Mouse (Mus musculus): ENCODE results near the gene Rln3. TPM values are rescaled to one million over a fixed set of nuclear protein-coding genes. Genes with fewer than 3 reads are reported as not detected.
"Not testable (repeated sequence)": the region's sequence is repeated elsewhere in the genome, so short reads cannot be mapped to it uniquely, and the experiment has no call there.

Gene Rln3
- total RNA-seq, 2 experiments from 2014 or later: not detected

- no peak for DNase-seq (ENCODE audit: extremely low spot score in 1 of 2, low spot score in 2 of 2)
- intact Hi-C loops (cut with DNase I): loop anchor here (10.0 kb wide), 1 partner anchor 317 kb away; no protein-coding TSS in a partner anchor
These were observed 17.4 kb downstream of the Rln3 start for GRCm38 (mm10) chr8:84027449-84027848.

- intact Hi-C loops (cut with DNase I): loop anchor here (10.0 kb wide), 1 partner anchor 319 kb away; no protein-coding TSS in a partner anchor
- peak in 1 of 2 experiments; percentile 77 for DNase-seq (ENCODE audit: extremely low spot score in 1 of 2, low spot score in 2 of 2)
These were observed 18.9 kb downstream of the Rln3 start for GRCm38 (mm10) chr8:84025863-84026262.

- intact Hi-C loops (cut with DNase I): loop anchor here (10.0 kb wide), 1 partner anchor 321 kb away; no protein-coding TSS in a partner anchor
- peak in 1 of 2 experiments; percentile 64 for DNase-seq (ENCODE audit: extremely low spot score in 1 of 2, low spot score in 2 of 2)
These were observed 20.6 kb downstream of the Rln3 start for GRCm38 (mm10) chr8:84024171-84024570.

GRCm38 (mm10) chr8:84023631-84024030 is 21.2 kb downstream of the Rln3 start:
- no peak for DNase-seq (ENCODE audit: extremely low spot score in 1 of 2, low spot score in 2 of 2)
- intact Hi-C loops (cut with DNase I): loop anchor here (10.0 kb wide), 1 partner anchor 321 kb away; no protein-coding TSS in a partner anchor

DNA sequence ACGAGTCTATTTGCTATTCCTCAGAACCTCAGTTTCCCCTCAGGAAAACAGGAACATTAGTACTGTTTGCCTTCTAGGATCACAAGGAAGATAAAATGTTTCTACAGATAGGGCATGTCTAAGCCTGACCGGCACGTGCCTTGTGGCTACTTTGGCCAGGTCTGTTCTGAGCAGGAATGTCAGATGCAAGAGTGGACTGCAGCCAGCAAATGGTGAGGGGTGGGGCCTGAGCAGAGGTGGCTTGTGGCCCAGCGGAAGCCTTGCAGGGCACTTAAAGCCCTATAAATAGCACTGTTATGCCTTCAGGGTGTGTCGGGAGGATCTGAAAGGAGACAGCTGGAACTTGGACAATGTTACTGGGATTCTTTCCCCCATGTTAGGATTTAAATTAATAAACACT is 21.7 kb downstream of the Rln3 start:
- intact Hi-C loops (cut with DNase I): loop anchor here (10.0 kb wide), 1 partner anchor 322 kb away; no protein-coding TSS in a partner anchor
- no peak for DNase-seq (ENCODE audit: extremely low spot score in 1 of 2, low spot score in 2 of 2)

GRCm38 (mm10) chr8:84021569-84021968 is 23.2 kb downstream of the Rln3 start:
- DNase-seq (ENCODE audit: extremely low spot score in 1 of 2, low spot score in 2 of 2): no peak
- intact Hi-C loops (cut with DNase I): loop anchor here (10.0 kb wide), 1 partner anchor 323 kb away; no protein-coding TSS in a partner anchor

- DNase-seq (ENCODE audit: extremely low spot score in 1 of 2, low spot score in 2 of 2): no peak
- intact Hi-C loops (cut with DNase I): loop anchor here (10.0 kb wide), 1 partner anchor 324 kb away; no protein-coding TSS in a partner anchor
These were observed 23.7 kb downstream of the Rln3 start, which contains the start of gene Palm3 for GRCm38 (mm10) chr8:84021096-84021495. Palm3 (plus strand) TSS chr8:84021471.

GRCm38 (mm10) chr8:84019738-84020137 is 25.1 kb downstream of the Rln3 start:
- DNase-seq (ENCODE audit: extremely low spot score in 1 of 2, low spot score in 2 of 2): no peak
- intact Hi-C loops (cut with DNase I): loop anchor here (10.0 kb wide), 1 partner anchor 325 kb away; no protein-coding TSS in a partner anchor

GRCm38 (mm10) chr8:84015833-84016232 is 29.0 kb downstream of the Rln3 start:
- intact Hi-C loops (cut with DNase I): no loop called here
- DNase-seq (ENCODE audit: extremely low spot score in 1 of 2, low spot score in 2 of 2): no peak

GRCm38 (mm10) chr8:84012499-84013165 is 32.2 kb downstream of the Rln3 start:
- peak in 1 of 2 experiments; percentile 55 for DNase-seq (ENCODE audit: extremely low spot score in 1 of 2, low spot score in 2 of 2)
- intact Hi-C loops (cut with DNase I): no loop called here

- DNase-seq (ENCODE audit: extremely low spot score in 1 of 2, low spot score in 2 of 2): no peak
- intact Hi-C loops (cut with DNase I): no loop called here
These were observed 32.9 kb downstream of the Rln3 start, which contains the start of gene 2210011C24Rik for GRCm38 (mm10) chr8:84011705-84012498. 2210011C24Rik (minus strand) TSS chr8:84012171.

DNA sequence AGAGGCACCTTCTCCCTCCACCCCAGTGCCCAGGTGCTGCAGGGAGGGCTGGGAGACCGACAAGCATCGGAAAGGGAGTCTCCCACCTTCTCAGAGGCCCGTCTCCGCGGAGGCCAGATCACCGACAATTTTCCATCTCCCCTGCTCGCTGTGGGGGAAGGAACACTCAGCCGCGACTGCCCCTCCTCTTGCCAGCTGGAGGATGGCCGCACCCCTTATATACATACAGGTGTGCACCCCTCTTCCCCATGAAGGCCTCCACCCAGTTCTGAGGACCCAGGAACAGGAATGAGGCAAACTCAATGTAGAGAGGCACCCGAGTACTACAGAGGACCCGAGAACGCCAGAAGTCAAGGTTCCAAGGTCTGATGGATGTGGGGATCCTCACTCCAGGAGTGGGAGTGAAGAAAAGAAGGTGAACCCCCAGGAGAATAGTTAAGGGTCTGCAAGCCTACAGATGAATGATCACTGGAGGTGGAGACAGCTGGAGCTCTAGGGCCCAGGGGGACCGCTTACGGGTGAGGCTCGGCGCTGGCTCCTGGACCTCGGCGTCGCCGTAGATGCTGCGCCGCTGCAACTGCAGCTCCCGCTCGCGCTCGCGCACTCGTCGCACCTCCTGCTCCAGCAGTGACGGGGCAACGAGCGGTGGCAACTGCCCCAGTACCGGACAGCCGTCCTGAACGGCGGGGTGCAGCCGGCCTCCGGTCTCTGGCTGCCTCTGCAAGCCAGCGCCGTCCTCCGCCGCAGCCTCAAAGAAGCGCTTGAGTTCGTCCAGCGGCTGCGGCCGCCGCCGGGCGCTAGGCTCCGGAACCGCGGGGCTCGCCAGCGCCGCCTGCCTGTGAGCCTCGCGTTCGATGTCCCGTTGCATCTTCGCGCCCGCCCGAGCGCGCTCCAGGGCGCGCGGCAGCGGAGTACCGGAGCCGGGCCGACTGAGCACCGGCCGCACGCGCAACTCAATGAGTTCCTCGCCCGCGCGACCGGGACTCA is 33.9 kb downstream of the Rln3 start:
- DNase-seq (ENCODE audit: extremely low spot score in 1 of 2, low spot score in 2 of 2): peak in 1 of 2 experiments; percentile 82
- intact Hi-C loops (cut with DNase I): no loop called here

- intact Hi-C loops (cut with DNase I): no loop called here
- peak; percentile 83 to 86 for DNase-seq (ENCODE audit: extremely low spot score in 1 of 2, low spot score in 2 of 2)
These were observed 34.9 kb downstream of the Rln3 start for GRCm38 (mm10) chr8:84009876-84010275.

- no peak for DNase-seq (ENCODE audit: extremely low spot score in 1 of 2, low spot score in 2 of 2)
- intact Hi-C loops (cut with DNase I): no loop called here
These were observed 36.4 kb downstream of the Rln3 start for GRCm38 (mm10) chr8:84008362-84008761.

- intact Hi-C loops (cut with DNase I); DNase-seq (ENCODE audit: extremely low spot score in 1 of 2, low spot score in 2 of 2): not testable (repeated sequence)
These were observed 39.3 kb downstream of the Rln3 start for GRCm38 (mm10) chr8:84005502-84005901.

- peak; percentile 89 to 96 for DNase-seq (ENCODE audit: extremely low spot score in 1 of 2, low spot score in 2 of 2)
- intact Hi-C loops (cut with DNase I): no loop called here
These were observed 40.1 kb downstream of the Rln3 start for GRCm38 (mm10) chr8:84004533-84005201.

DNA sequence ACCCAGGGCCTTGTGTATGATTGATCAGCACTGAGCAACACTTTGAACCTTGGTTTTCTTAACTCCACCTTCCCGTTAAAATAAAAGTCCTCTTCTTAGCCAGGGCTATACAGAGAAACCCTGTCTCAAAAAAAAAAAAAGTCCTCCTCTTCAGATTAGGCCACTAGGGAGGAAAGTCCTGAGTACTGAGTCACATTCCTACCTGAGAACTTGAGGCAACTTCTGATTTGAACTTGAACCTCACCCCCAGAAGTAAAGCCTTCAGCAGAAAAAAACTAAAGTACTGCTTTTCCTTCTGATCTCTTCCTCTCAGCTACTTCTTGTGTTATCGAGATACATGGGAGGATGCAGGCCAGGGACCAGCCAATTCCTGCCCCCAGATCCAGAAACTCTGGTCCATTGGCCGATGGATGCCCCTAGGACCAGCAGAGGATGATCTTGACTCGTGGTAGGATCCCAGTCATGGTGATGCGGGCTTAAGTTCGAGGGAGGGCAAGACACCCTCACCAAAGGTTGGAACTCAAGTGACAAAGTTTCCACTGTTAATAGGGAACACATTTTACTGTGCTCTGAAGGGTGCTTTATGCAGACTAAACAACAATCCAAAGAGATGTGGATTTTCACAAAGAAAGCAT is 41.1 kb downstream of the Rln3 start:
- no peak for DNase-seq (ENCODE audit: extremely low spot score in 1 of 2, low spot score in 2 of 2)
- intact Hi-C loops (cut with DNase I): no loop called here

Data from left cerebral cortex, postnatal 10 days (tissue).